Mouse (Mus musculus) kidney, embryonic 15.5 days (tissue): ENCODE measurements around the gene BC005561. TPM values are rescaled to one million over a fixed set of nuclear protein-coding genes. Genes with fewer than 3 reads are reported as not detected.

ENCODE experiments used
- polyA plus RNA-seq: library from polyadenylated mRNA; unstranded; fragments of >200 nt; fragmentation: Nextera tagmentation; extraction: Ambion mirVana; gene quantifications from 2 replicates; pipeline ENCODE4 v1.2.1, GENCODE M21; 2015

BC005561 gene
- polyA plus RNA-seq, 1 experiment from 2014 or later: 12.3 TPM

Other genes with a start within 250 kb of the BC005561 start
- gene Ibsp, start 209.2 kb upstream of the BC005561 start, polyA plus RNA-seq: 0.14 and 160 TPM in 2 replicates
- 0.15 TPM in 1 of 2 replicates, not detected in the other for gene Mepe, start 183.0 kb upstream of the BC005561 start, polyA plus RNA-seq
- 64.9 and 527 TPM in 2 replicates for gene Spp1, start 73.2 kb upstream of the BC005561 start, polyA plus RNA-seq
- 16.5 and 18.5 TPM in 2 replicates for gene Pkd2, start 48.9 kb upstream of the BC005561 start, polyA plus RNA-seq